20 mouse cellular contexts compared by ENCODE assay signal in genomic region chr6:91222694-91223346, GRCm38 (mm10). TPM values are rescaled to one million over a fixed set of nuclear protein-coding genes. Genes with fewer than 3 reads are reported as not detected.
DNase-seq lines count a peak whose midpoint lies in the region; ATAC-seq and TF ChIP-seq lines count a peak whose summit lies in the region.
"Had no signal": no experiment of that assay in that cellular context is flagged by ENCODE, and none has a peak within 500 bp of the region (broad histone marks: within the 10 kb centered on the region; RNA-seq: fewer than 3 reads in every experiment).

No protein-coding gene starts in this region.

- peaks cover 4% of the 10 kb centered on the region for H3K4me1 ChIP-seq in heart, embryonic 11.5 days (ENCODE audit: control insufficient read depth, insufficient read depth, low read length)
- peaks cover 16% of the 10 kb centered on the region; the same call in 1 of the 2 replicates for H3K4me1 ChIP-seq in heart, postnatal 0 days (ENCODE audit: control insufficient read depth, insufficient read depth)
- no peaks in the 10 kb centered on the region for H3K4me1 ChIP-seq in stomach, embryonic 16.5 days (ENCODE audit: control insufficient read depth, insufficient read depth, low read length)
- H3K4me1 ChIP-seq: intestine, embryonic 15.5 days had no signal

- no peaks in the 10 kb centered on the region for H3K36me3 ChIP-seq in heart, embryonic 11.5 days (ENCODE audit: control insufficient read depth, insufficient read depth, low read length)
- no peaks in the 10 kb centered on the region for H3K36me3 ChIP-seq in heart, postnatal 0 days (replicated peaks; ENCODE audit: control insufficient read depth, insufficient read depth, low read length)
- H3K36me3 ChIP-seq in stomach, embryonic 16.5 days (ENCODE audit: control insufficient read depth, insufficient read depth, low read length), result no peaks in the 10 kb centered on the region
- H3K36me3 ChIP-seq: forebrain, embryonic 15.5 days; hindbrain, embryonic 12.5 days; intestine, embryonic 15.5 days; midbrain, embryonic 12.5 days had no signal

- DNase-seq in heart, adult 11 months, result peak; percentile 98
- DNase-seq in lung, adult 18-20 months, result peak; percentile 27 to 35
- no peak for DNase-seq in lung, postnatal 4 days
- no peak for DNase-seq in heart, postnatal 0 days (ENCODE audit: low spot score)
- no peak for DNase-seq in layer of hippocampus, adult 18-20 months (ENCODE audit: low spot score in 2 of 2)
- DNase-seq: cerebellum, postnatal 10 days; embryo, embryonic 11 days; gastrocnemius, postnatal 36 days; liver, postnatal 0 days; thymus, postnatal 36 days had no signal

- no peak overlapping the region for H3K27ac ChIP-seq in heart, embryonic 11.5 days (ENCODE audit: low read depth, low read length)
- H3K27ac ChIP-seq in heart, postnatal 0 days (ENCODE audit: low read depth), result no peak overlapping the region
- H3K27ac ChIP-seq in stomach, embryonic 16.5 days (ENCODE audit: low read length), result no peak overlapping the region
- H3K27ac ChIP-seq: forebrain, embryonic 15.5 days; hindbrain, embryonic 12.5 days; intestine, embryonic 15.5 days; layer of hippocampus, adult 2 months; left cerebral cortex, adult 2 months; limb, embryonic 12.5 days; midbrain, embryonic 12.5 days had no signal

- no peak overlapping the region for H3K4me3 ChIP-seq in heart, embryonic 11.5 days (ENCODE audit: low read depth, low read length)
- no peak overlapping the region for H3K4me3 ChIP-seq in heart, postnatal 0 days (ENCODE audit: low read depth, low read length)
- no peak overlapping the region for H3K4me3 ChIP-seq in stomach, embryonic 16.5 days (replicated peaks; ENCODE audit: low read length)
- H3K4me3 ChIP-seq: forebrain, embryonic 15.5 days; hindbrain, embryonic 12.5 days; intestine, embryonic 15.5 days; layer of hippocampus, adult 2 months; left cerebral cortex, adult 2 months; limb, embryonic 12.5 days; midbrain, embryonic 12.5 days had no signal

- no peak overlapping the region for H3K9ac ChIP-seq in heart, embryonic 11.5 days (ENCODE audit: low read depth, low read length)
- no peak overlapping the region for H3K9ac ChIP-seq in heart, postnatal 0 days (replicated peaks; ENCODE audit: low read depth, low read length)
- H3K9ac ChIP-seq in stomach, embryonic 16.5 days (ENCODE audit: low read length), result no peak overlapping the region
- H3K9ac ChIP-seq: forebrain, embryonic 15.5 days; hindbrain, embryonic 12.5 days; intestine, embryonic 15.5 days; limb, embryonic 12.5 days; liver, postnatal 0 days; midbrain, embryonic 12.5 days had no signal

- no peak for TF ChIP-seq CTCF in heart, postnatal 0 days (IDR thresholded peaks at IDR 0.05; ENCODE audit: low read depth)

- TF ChIP-seq EP300 in heart, postnatal 0 days (IDR thresholded peaks at IDR 0.05; ENCODE audit: low read depth), result no peak

- H3K9me3 ChIP-seq in heart, embryonic 11.5 days (replicated peaks; ENCODE audit: control insufficient read depth, low read length), result no peaks in the 10 kb centered on the region
- no peaks in the 10 kb centered on the region for H3K9me3 ChIP-seq in heart, postnatal 0 days (replicated peaks; ENCODE audit: control insufficient read depth, low read length)
- H3K9me3 ChIP-seq in stomach, embryonic 16.5 days (replicated peaks; ENCODE audit: control insufficient read depth, low read length), result no peaks in the 10 kb centered on the region
- H3K9me3 ChIP-seq: forebrain, embryonic 15.5 days; hindbrain, embryonic 12.5 days; intestine, embryonic 15.5 days; limb, embryonic 12.5 days; midbrain, embryonic 12.5 days had no signal

- H3K4me2 ChIP-seq in heart, embryonic 11.5 days, result no peak overlapping the region
- H3K4me2 ChIP-seq in heart, postnatal 0 days (ENCODE audit: low read depth, low read length), result no peak overlapping the region
- no peak overlapping the region for H3K4me2 ChIP-seq in stomach, embryonic 16.5 days (ENCODE audit: low read depth, low read length)
- H3K4me2 ChIP-seq: forebrain, embryonic 15.5 days; hindbrain, embryonic 12.5 days; intestine, embryonic 15.5 days; limb, embryonic 12.5 days; midbrain, embryonic 12.5 days had no signal

- ATAC-seq in heart, embryonic 11.5 days (replicated peaks; ENCODE audit: insufficient number of reproducible peaks, low FRiP score, low TSS enrichment), result no peak
- ATAC-seq in heart, postnatal 0 days (ENCODE audit: insufficient read depth, low read depth), result peak; percentile 32; the same call in 1 of the 2 replicates
- peak; percentile 56; the same call in 1 of the 2 replicates for ATAC-seq in stomach, embryonic 16.5 days (ENCODE audit: insufficient read depth, low FRiP score)
- ATAC-seq: forebrain, embryonic 15.5 days; intestine, embryonic 15.5 days; liver, postnatal 0 days; Patski had no signal

- peaks cover 16% of the 10 kb centered on the region; the same call in 1 of the 2 replicates for H3K27me3 ChIP-seq in heart, embryonic 11.5 days (ENCODE audit: control insufficient read depth, insufficient read depth, low read length)
- H3K27me3 ChIP-seq in heart, postnatal 0 days (ENCODE audit: control insufficient read depth, insufficient read depth, low read length), result peaks cover 8% of the 10 kb centered on the region; the same call in 1 of the 2 replicates
- no peaks in the 10 kb centered on the region for H3K27me3 ChIP-seq in stomach, embryonic 16.5 days (ENCODE audit: control insufficient read depth, insufficient read depth, low read length)
- H3K27me3 ChIP-seq: forebrain, embryonic 15.5 days; hindbrain, embryonic 12.5 days; intestine, embryonic 15.5 days; limb, embryonic 12.5 days; midbrain, embryonic 12.5 days; Patski had no signal

- 69% methylated on average over 10 of the region's 10 CpGs for WGBS in heart, embryonic 11.5 days (ENCODE audit: insufficient replicate concordance)
- WGBS in heart, postnatal 0 days, result 63% methylated on average over 10 of the region's 10 CpGs
- WGBS in stomach, embryonic 16.5 days, result 53% methylated on average over 10 of the region's 10 CpGs

RNA-seq across cellular contexts. Expression of gene Fbln2, which starts 10.6 kb away (rescaled TPM):
- 105 and 137 TPM in 2 replicates for polyA plus RNA-seq in heart, embryonic 11.5 days (2014; fragmentation: Nextera tagmentation; extraction: Ambion mirVana)
- total RNA-seq in heart, postnatal 0 days (2014; rRNA removed; ENCODE audit: low replicate concordance), result 222 and 302 TPM in 2 replicates
- polyA plus RNA-seq in heart, postnatal 0 days (2015; fragmentation: Nextera tagmentation; extraction: Ambion mirVana), result 117 and 120 TPM in 2 replicates
- polyA plus RNA-seq in stomach, embryonic 16.5 days (2015; fragmentation: Nextera tagmentation; extraction: Ambion mirVana), result 63.0 TPM in 2 replicates
- total RNA-seq in layer of hippocampus, adult 18-20 months (2021), result 1 to 10 TPM; 7.8 to 10.0 TPM

Comparison
In these comparisons a context has a peak if more than half of its experiments do, and no peak if none do; other contexts are left out.
1. DNase-seq: peak in heart, adult 11 months (single experiment) and lung, adult 18-20 months (2 of 2); none in lung, postnatal 4 days (0 of 2), heart, postnatal 0 days (single experiment) and layer of hippocampus, adult 18-20 months (0 of 2).